In genomic region chr6:71999917-72000512, GRCm38 (mm10) we compare ENCODE assay signal across 13 mouse cellular contexts.
"Had no signal": no experiment of that assay in that cellular context is flagged by ENCODE, and none has a peak within 500 bp of the region (broad histone marks: within the 10 kb centered on the region; RNA-seq: fewer than 3 reads in every experiment).

No protein-coding gene starts in this region.

- H3K27me3 ChIP-seq: midbrain, embryonic 13.5 days had no signal

- DNase-seq: kidney, postnatal 4 days; lung, adult 2 months; lung, postnatal 36 days; right cerebral cortex, adult 18-20 months; right cerebral cortex, postnatal 25 days; thymus, postnatal 4 days had no signal

- H3K27ac ChIP-seq: left cerebral cortex, adult 2 months; limb, embryonic 10.5 days; liver, embryonic 14.5 days; midbrain, embryonic 13.5 days; stomach, postnatal 0 days had no signal

- H3K4me3 ChIP-seq: left cerebral cortex, adult 2 months; limb, embryonic 10.5 days; midbrain, embryonic 13.5 days had no signal

- ATAC-seq: intestine, postnatal 0 days; lung, postnatal 0 days; midbrain, embryonic 13.5 days had no signal
